Mouse (Mus musculus) intestine, embryonic 16.5 days (tissue): ENCODE data around the gene 2210011C24Rik. TPM values are rescaled to one million over a fixed set of nuclear protein-coding genes. Genes with fewer than 3 reads are reported as not detected.
A peak's percentile ranks its signal among the peaks of the same experiment; 100 is the strongest.

Experiments
- ATAC-seq: fragments of 200-750 bp; cut with Nextera tagmentation; 2 replicates; pipeline ENCODE4 v1.8.0; 2017; ENCODE audit warnings: moderate TSS enrichment, moderate library complexity
- H3K27ac ChIP-seq: fragments of 300-500 bp; sonication (generic); 2 replicates; pipeline ENCODE4 v1.5.1; 2014; ENCODE audit warnings: mild to moderate bottlenecking, low read length
- H3K27me3 ChIP-seq: fragments of 300-500 bp; sonication (generic); replicated peaks from 2 replicates; pipeline ENCODE4 v1.6.1; 2014; ENCODE audit warnings: low read length, control low read depth, mixed read lengths; ENCODE audit not compliant: control insufficient read depth, insufficient read depth
- H3K36me3 ChIP-seq: fragments of 300-500 bp; sonication (generic); 2 replicates; pipeline ENCODE4 v1.6.1; 2014; ENCODE audit warnings: low read length, control low read depth; ENCODE audit not compliant: control insufficient read depth, insufficient read depth
- H3K4me1 ChIP-seq: fragments of 300-500 bp; sonication (generic); 2 replicates; pipeline ENCODE4 v1.6.1; 2014; ENCODE audit warnings: low read length, control low read depth, mixed read lengths; ENCODE audit not compliant: control insufficient read depth, insufficient read depth
- H3K4me2 ChIP-seq: fragments of 300-500 bp; sonication (generic); 2 replicates; pipeline ENCODE4 v1.6.1; 2014; ENCODE audit warnings: low read depth, low read length, control low read depth
- H3K4me3 ChIP-seq: fragments of 300-500 bp; sonication (generic); 2 replicates; pipeline ENCODE4 v1.5.1; 2014; ENCODE audit warnings: mild to moderate bottlenecking, low read length
- H3K9ac ChIP-seq: fragments of 300-500 bp; sonication (generic); 2 replicates; pipeline ENCODE4 v1.6.1; 2014; ENCODE audit warnings: low read depth, low read length
- H3K9me3 ChIP-seq: fragments of 300-500 bp; sonication (generic); 2 replicates; pipeline ENCODE4 v1.6.1; 2016; ENCODE audit warnings: low read length, control low read depth; ENCODE audit not compliant: control insufficient read depth
- WGBS: fragments of 180-500 bp; shearing (Covaris S2); extraction: QIAGEN DNeasy Blood & Tissue Kit; methylation state at CpG from one replicate; pipeline ENCODE4 v1.1.7; 2014; 5-methylcytosine and 5-hydroxymethylcytosine counted together
- polyA plus RNA-seq: library from polyadenylated mRNA; unstranded; fragments of >200 nt; fragmentation: Nextera tagmentation; extraction: Ambion mirVana; gene quantifications from 2 replicates; pipeline ENCODE4 v1.2.1, GENCODE M21; 2015

2210011C24Rik gene
- polyA plus RNA-seq, 1 experiment from 2014 or later = 3.1 TPM

- no peak overlapping the region for H3K4me2 ChIP-seq
- no peak for ATAC-seq
- H3K4me3 ChIP-seq = no peak overlapping the region
Measured at GRCm38 (mm10) chr8:84044103-84044502, 32.1 kb upstream of the 2210011C24Rik start.

DNA sequence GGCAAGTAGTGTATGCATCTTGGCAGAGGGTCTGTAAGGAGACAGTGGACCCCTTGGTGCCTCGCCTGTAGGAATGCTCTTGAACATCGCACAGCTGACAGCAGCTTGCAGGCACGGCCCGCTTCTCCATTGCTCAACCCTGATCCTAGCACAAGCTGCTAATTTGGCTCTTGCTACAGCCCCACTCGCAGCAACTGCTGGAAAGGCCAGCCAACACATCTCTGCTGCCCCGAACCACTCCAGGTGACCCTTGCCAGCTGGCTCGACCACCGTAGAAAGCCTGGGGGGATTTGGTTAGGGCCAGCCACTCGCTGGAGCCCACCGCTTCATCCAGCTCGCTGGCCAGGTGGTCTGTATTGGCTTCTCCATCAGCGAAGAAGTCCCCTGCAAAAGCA is 31.0 kb upstream of the 2210011C24Rik start:
- Histone ChIP-seq H3K4me1 (peaks cover 7% of the 10 kb centered on the region; the same call in 1 of the 2 replicates), H3K27me3 (peaks cover 35% of the 10 kb centered on the region), H3K36me3 (no peaks in the 10 kb centered on the region), H3K27ac (no peak overlapping the region), H3K9ac (no peak overlapping the region), H3K4me3 (peak overlapping the region; percentile 41; the same call in 1 of the 2 replicates), H3K4me2 (peak overlapping the region; percentile 72; the same call in 1 of the 2 replicates), H3K9me3 (no peaks in the 10 kb centered on the region)
- no peak for ATAC-seq
- WGBS = 42% methylated on average over 12 of the region's 12 CpGs

More at GRCm38 (mm10) chr8:84044103-84044502, 32.1 kb upstream of the 2210011C24Rik start:
- no peaks in the 10 kb centered on the region for H3K36me3 ChIP-seq
- no peak overlapping the region for H3K9ac ChIP-seq
- H3K27me3 ChIP-seq = peaks cover 35% of the 10 kb centered on the region
- H3K4me1 ChIP-seq = peaks cover 7% of the 10 kb centered on the region; the same call in 1 of the 2 replicates
- 18% methylated on average over 7 of the region's 7 CpGs for WGBS
- no peak overlapping the region for H3K27ac ChIP-seq
- H3K9me3 ChIP-seq = no peaks in the 10 kb centered on the region

GRCm38 (mm10) chr8:84042066-84042947 is 30.3 kb upstream of the 2210011C24Rik start, which contains the start of gene Il27ra:
Gene Il27ra (minus strand): TSS chr8:84042589.
- H3K9me3 ChIP-seq = no peaks in the 10 kb centered on the region
- H3K36me3 ChIP-seq = no peaks in the 10 kb centered on the region
- WGBS = 6% methylated on average over 40 of the region's 40 CpGs
- peaks cover 7% of the 10 kb centered on the region; the same call in 1 of the 2 replicates for H3K4me1 ChIP-seq
- peak within 1 kb of the TSS; percentile 72 for H3K4me2 ChIP-seq
- ATAC-seq = peak; percentile 78
- no peak within 1 kb of the TSS for H3K27ac ChIP-seq
- peak within 1 kb of the TSS; percentile 61 for H3K9ac ChIP-seq
- peak within 1 kb of the TSS; percentile 41 for H3K4me3 ChIP-seq
- peaks cover 35% of the 10 kb centered on the region for H3K27me3 ChIP-seq

DNA sequence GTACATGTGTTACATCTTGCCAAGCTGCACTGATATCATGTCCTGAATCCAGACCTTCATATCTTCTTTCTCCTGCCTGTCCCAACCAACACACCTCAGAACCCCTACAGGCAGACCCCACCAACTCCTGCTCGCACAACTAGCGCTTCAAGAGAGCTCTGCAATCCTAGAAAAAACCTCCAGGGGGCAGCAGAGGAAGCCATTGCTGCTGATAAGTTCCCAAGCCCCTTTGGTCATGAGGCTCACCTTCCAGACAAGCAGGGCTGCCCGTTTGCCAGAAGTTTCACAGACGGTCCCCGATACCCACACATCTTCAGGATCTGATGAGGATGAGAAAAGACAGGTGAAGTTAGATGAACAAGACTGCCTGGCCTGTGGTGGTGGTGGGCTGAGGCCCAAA is 27.1 kb upstream of the 2210011C24Rik start:
- Histone ChIP-seq H3K36me3 (no peaks in the 10 kb centered on the region), H3K4me3 (no peak overlapping the region), H3K4me2 (no peak overlapping the region), H3K4me1 (peaks cover 7% of the 10 kb centered on the region; the same call in 1 of the 2 replicates), H3K27me3 (peaks cover 22% of the 10 kb centered on the region), H3K27ac (no peak overlapping the region), H3K9me3 (no peaks in the 10 kb centered on the region), H3K9ac (no peak overlapping the region)
- WGBS = 8% methylated on average over 5 of the region's 5 CpGs
- ATAC-seq = no peak

DNA sequence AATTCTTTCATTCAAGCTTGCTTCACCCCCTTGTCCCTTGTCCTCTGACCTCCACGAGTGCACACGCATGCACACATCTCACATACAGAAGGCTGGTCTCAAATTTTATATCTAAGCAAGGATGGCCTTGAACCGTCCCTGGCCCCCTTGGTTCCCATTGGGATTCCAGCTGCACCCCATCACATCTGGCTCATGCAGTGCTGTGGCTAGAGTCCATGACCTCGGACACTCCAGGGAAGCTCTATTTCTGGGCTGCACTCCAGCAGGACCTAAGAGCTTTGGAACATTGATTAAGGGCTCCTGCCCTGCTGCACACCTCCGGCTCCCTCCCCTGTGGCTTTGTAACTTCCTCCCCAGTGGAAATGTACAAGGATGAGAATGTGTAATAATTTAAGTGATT is 26.0 kb upstream of the 2210011C24Rik start:
- H3K36me3 ChIP-seq = no peaks in the 10 kb centered on the region
- H3K9me3 ChIP-seq = no peaks in the 10 kb centered on the region
- no peak overlapping the region for H3K4me3 ChIP-seq
- peaks cover 13% of the 10 kb centered on the region for H3K27me3 ChIP-seq
- H3K4me2 ChIP-seq = no peak overlapping the region
- H3K27ac ChIP-seq = no peak overlapping the region
- peaks cover 7% of the 10 kb centered on the region; the same call in 1 of the 2 replicates for H3K4me1 ChIP-seq
- WGBS = 68% methylated on average over 5 of the region's 5 CpGs
- no peak overlapping the region for H3K9ac ChIP-seq
- no peak for ATAC-seq

GRCm38 (mm10) chr8:84032777-84033176 is 20.8 kb upstream of the 2210011C24Rik start:
- no peaks in the 10 kb centered on the region for H3K36me3 ChIP-seq
- no peaks in the 10 kb centered on the region for H3K4me1 ChIP-seq
- H3K4me3 ChIP-seq = no peak overlapping the region
- no peak for ATAC-seq
- H3K4me2 ChIP-seq = no peak overlapping the region
- H3K27ac ChIP-seq = no peak overlapping the region
- no peaks in the 10 kb centered on the region for H3K9me3 ChIP-seq
- H3K27me3 ChIP-seq = no peaks in the 10 kb centered on the region
- 68% methylated on average over 4 of the region's 4 CpGs for WGBS
- H3K9ac ChIP-seq = no peak overlapping the region

DNA sequence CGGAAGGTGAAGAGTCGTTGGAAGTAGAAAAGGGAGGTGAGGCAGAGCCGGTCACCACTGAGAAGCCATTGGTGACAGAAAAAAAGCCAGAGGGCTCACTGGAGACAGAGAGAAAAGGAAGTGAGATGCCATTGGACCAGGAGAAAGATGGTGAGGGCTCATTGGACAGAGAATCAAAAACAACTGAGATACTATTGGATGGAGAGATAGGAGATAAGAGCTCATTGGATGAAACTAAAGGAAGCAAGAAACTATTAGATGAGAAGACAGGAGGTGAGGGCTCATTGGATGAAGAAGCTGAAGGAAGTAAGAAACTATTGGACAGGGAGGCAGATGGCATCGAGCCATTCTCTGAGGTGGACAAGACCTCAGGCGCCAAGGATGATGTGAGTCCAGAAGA is 17.3 kb upstream of the 2210011C24Rik start:
- Histone ChIP-seq H3K4me3 (no peak overlapping the region), H3K9ac (no peak overlapping the region), H3K36me3 (no peaks in the 10 kb centered on the region), H3K4me2 (no peak overlapping the region), H3K9me3 (no peaks in the 10 kb centered on the region), H3K4me1 (peaks cover 6% of the 10 kb centered on the region; the same call in 1 of the 2 replicates), H3K27me3 (no peaks in the 10 kb centered on the region), H3K27ac (no peak overlapping the region)
- ATAC-seq = no peak
- WGBS = 91% methylated on average over 5 of the region's 5 CpGs

GRCm38 (mm10) chr8:84027449-84027848 is 15.5 kb upstream of the 2210011C24Rik start:
- H3K4me3 ChIP-seq = no peak overlapping the region
- peaks cover 23% of the 10 kb centered on the region for H3K4me1 ChIP-seq
- no peak overlapping the region for H3K9ac ChIP-seq
- no peaks in the 10 kb centered on the region for H3K27me3 ChIP-seq
- ATAC-seq = no peak
- H3K9me3 ChIP-seq = no peaks in the 10 kb centered on the region
- WGBS = 20% methylated on average over 10 of the region's 10 CpGs
- no peaks in the 10 kb centered on the region for H3K36me3 ChIP-seq
- H3K4me2 ChIP-seq = no peak overlapping the region
- no peak overlapping the region for H3K27ac ChIP-seq

GRCm38 (mm10) chr8:84025863-84026262 is 13.9 kb upstream of the 2210011C24Rik start:
- H3K4me1 ChIP-seq = peaks cover 32% of the 10 kb centered on the region
- H3K9me3 ChIP-seq = no peaks in the 10 kb centered on the region
- H3K36me3 ChIP-seq = no peaks in the 10 kb centered on the region
- peak overlapping the region; percentile 64 for H3K9ac ChIP-seq
- WGBS = 6% methylated on average over 41 of the region's 41 CpGs
- H3K4me2 ChIP-seq = peak overlapping the region; percentile 90
- peak; percentile 34 for ATAC-seq
- no peaks in the 10 kb centered on the region for H3K27me3 ChIP-seq
- peak overlapping the region; percentile 51 for H3K4me3 ChIP-seq
- no peak overlapping the region for H3K27ac ChIP-seq
